Mouse (Mus musculus): Measurements from ENCODE around the gene Ube2e1. TPM values are rescaled to one million over a fixed set of nuclear protein-coding genes. Genes with fewer than 3 reads are reported as not detected.
A peak's percentile ranks its signal among the peaks of the same experiment; 100 is the strongest.
"Not testable (repeated sequence)": the region's sequence is repeated elsewhere in the genome, so short reads cannot be mapped to it uniquely, and the experiment has no call there.

Ube2e1 gene
- total RNA-seq, 4 experiments from 2014 or later = 110 to 135 (median 116) TPM

DNA sequence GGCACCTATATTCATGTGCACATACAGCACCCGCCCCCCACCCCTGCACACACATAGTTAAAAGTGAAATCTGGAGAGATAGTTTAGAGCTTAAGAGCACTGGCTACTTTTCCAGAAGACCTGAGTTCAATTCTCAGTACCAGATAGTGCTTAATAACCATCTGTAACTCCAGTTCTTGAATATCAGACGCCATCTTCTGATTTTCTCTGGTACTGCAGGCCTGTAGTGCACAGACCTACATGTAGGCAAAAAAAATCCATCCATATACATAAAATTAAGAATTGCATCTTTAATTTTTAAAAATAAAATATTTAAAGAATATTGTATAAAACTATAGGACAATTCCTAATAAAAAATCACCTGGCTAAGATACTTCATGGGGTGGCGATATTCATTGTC, 70.5 kb downstream of the Ube2e1 start:
- DNase-seq (ENCODE audit: low spot score in 2 of 2) = no peak

DNA sequence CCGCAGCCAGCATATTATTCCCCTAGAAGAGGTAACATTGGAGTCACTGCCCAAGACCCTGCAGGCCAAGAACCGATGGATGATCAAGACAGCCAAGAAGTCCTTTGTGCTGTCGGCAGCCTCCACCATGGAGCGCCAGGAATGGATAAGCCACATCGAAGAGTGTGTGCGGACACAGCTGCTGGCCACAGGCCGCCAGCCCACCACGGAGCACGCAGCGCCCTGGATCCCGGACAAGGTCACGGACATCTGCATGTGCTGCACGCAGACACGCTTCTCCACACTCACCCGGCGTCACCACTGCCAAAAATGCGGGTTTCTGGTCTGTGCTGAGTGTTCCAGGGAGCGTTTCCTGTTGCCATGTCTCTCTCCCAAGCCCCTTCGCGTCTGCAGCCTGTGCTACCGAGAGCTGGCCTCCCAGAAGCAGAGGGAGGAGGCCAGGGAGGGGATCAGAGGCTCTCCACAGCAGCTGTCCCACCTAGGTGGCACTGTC, 89.0 kb downstream of the Ube2e1 start:
- DNase-seq (ENCODE audit: low spot score in 2 of 2) = no peak

GRCm38 (mm10) chr14:18241786-18242185, 89.9 kb downstream of the Ube2e1 start:
- no peak for DNase-seq (ENCODE audit: low spot score in 2 of 2)

DNA sequence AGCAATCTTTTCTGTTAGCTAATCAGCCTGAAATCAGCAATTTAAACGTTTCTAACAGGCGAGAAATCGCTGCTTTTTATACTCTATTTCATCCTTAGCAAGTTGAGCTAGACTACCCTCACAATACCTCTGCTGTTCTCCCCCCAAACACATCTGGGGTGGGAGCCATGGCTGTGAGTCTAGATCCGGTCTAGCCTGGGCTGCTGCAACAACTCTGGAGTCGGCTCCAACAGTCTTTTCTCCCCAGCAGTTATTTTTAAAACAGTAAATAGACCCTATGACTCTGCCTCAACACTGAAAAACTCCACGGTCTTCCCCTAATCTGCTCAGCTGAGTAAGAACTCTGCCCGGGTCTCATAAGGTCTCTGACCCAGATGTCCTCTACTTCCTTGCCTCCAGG, 91.5 kb downstream of the Ube2e1 start:
- no peak for DNase-seq (ENCODE audit: low spot score in 2 of 2)

- peak; percentile 97 to 99 for DNase-seq (ENCODE audit: low spot score in 2 of 2)
Observed at GRCm38 (mm10) chr14:18238750-18239731, 92.6 kb downstream of the Ube2e1 start, which contains the start of gene Nr1d2. Nr1d2 (minus strand) TSS chr14:18239127.

DNA sequence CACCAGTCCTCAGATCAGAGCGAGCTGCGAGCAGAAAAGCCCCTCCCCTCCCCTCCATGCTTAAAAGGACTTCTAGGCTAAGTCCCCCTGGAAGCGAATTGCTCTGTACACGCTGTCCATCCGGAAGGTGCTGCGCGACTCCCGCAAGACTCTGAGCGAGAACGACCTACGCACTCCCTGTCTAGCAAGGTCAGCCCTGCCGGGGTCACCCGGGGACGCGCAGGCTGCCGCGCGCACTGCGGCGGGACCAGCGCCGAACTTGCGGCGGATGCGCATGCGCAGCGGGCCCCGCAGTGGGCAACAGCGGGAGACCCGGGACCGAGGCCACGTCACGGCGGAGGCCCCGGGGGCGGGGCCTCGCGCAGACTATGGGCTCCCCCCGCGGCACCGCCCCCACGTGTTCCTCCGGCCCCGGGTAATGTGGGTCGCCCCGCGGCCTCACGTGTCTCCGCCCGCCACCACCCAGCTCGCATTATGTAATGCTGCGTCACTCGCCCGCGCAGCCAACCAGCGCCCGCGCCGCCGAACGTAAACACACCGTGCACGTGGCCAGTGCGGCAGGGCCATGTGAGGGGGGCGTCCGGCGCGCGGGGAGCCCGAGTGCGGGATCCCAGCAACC, 93.4 kb downstream of the Ube2e1 start:
- peak; percentile 96 to 99 for DNase-seq (ENCODE audit: low spot score in 2 of 2)

DNA sequence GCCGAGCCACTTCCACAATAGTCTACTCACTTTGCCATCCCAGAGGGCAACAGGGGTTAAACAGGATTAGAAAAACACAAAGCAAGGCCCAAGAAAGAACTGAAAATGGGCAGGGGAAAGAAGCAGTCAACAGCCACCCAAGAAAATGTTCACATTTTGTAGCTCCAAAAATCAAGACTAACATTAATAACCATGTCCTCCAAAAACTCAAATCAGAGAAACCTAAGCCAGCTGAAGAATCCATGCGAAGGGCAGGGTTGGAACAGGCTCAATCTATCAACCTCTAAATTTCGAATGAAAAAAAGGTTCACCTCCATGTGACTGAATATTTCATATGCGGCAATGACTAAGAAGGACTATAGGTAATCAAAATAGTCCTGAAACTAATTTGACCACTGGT, 94.3 kb downstream of the Ube2e1 start:
- no peak for DNase-seq (ENCODE audit: low spot score in 2 of 2)

DNA sequence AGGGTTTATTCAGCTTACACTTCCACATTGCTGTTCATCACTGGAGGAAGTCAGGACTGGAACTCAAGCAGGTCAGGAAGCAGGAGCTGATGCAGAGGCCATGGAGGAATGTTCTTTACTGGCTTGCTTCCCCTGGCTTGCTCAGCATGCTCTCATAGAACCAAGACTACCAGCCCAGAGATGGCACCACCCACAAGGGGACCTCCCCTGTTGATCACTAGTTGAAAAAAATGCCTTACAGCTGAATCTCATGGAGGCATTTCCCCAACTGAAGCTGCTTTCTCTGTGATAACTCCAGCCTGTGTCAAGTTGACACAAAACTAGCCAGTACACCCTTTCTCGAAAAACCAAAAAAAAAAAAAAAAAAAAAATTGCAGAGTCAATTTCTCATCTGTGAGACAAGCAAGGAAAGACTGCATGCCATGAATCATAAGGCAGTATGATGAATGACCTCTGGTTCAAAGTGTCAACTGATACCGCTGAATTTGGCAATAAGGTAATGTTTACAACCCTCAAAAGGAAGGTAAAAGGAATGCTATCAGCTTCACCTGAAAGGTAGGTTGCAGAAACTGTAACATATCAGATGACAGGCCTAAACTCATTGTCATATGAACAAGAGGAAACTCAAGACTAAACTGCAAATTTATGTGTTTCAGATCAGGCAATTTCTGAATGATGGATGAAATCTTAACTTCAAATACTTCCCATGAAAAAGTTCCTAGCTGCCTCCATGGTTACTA, 95.0 kb downstream of the Ube2e1 start:
- not testable (repeated sequence) for DNase-seq (ENCODE audit: low spot score in 2 of 2)

- DNase-seq (ENCODE audit: low spot score in 2 of 2) = no peak
Observed at GRCm38 (mm10) chr14:18233981-18234960, 97.4 kb downstream of the Ube2e1 start.

DNA sequence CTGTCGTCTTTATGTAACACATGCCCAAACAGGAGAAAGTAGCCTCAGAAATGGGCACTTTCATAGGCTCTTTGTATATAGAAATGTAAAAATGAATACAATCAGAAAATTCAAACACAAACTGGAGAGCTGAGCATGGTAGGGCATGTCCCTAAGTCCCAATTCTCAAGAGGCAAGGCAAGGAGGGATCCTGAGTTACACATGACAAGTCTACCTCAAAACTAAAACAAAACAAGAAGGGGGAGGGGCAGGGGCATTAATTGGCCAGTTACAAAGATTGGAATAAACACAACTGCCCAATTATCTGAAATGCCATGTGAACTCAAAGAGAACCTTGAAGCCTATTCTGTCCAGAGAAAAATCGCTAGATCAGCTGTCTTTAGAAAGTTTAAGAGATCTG, 98.6 kb downstream of the Ube2e1 start:
- DNase-seq (ENCODE audit: low spot score in 2 of 2) = no peak

Other genes starting within 250 kb of the Ube2e1 start
- 10 to 100 TPM; 76.6 to 89.5 (median 81.7) TPM for gene Nr1d2, start 92.7 kb downstream of the Ube2e1 start, total RNA-seq (2022)
- gene Nkiras1, start 60.7 kb downstream of the Ube2e1 start, total RNA-seq (2022) = 10 to 100 TPM; 75.2 to 80.1 (median 77.3) TPM
- 100 to 1,000 TPM; 372 to 456 (median 407) TPM for gene Rpl15, start 60.5 kb downstream of the Ube2e1 start, total RNA-seq (2022)

Measured in layer of hippocampus, adult 8-10 months (tissue).